Mouse (Mus musculus) CH12F3 (cell line): ENCODE measurements around the gene Dusp3.
"Not testable (repeated sequence)": the region's sequence is repeated elsewhere in the genome, so short reads cannot be mapped to it uniquely, and the experiment has no call there.

Experiments used
- in situ Hi-C: fragments of 300-500 bp; cut with MboI; formaldehyde crosslinking; loops from 2 replicates; pipeline ENCODE4 v1.14.3; 2020; ENCODE audit warnings: low sequenced_read_pairs

Dusp3 gene

GRCm38 (mm10) chr11:102013201-102013600 is 26.4 kb upstream of the Dusp3 start:
- in situ Hi-C loops, result no loop called here

- in situ Hi-C loops, result no loop called here
Measured at GRCm38 (mm10) chr11:102011510-102011909, 24.7 kb upstream of the Dusp3 start.

- in situ Hi-C loops, result no loop called here
Measured at GRCm38 (mm10) chr11:102010140-102010539, 23.3 kb upstream of the Dusp3 start.

DNA sequence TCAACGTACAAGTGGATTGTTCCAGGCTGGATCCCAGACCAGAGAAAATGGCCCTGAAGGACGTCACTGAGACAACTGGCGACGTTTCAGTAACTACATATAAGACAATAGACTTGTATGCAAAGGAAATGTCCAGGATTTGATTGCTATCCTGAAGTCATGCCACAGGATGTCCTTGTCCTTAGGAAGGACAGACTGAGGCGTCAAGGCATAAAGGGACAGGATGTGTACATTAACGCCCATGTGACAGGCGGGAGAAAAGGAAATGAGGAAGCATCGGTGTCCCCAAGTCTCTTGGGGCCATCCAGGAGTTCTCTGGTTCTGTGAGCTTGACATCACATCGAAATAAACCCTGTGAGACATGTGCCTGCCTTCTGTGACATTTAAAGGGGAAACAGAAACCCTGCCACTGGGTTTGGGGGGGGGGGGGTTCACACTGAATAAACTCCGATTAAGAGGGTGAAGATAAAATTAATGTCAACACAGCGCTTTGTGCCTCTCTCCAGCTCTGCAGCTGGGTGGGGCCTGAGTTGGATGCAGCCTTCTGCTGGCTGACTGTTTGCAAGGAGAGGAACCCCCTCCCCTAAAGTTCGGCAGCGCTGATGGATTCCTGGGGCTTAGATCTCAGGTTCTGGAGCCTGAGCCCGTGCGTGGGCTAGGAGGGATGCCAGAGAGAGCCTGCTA is 22.3 kb upstream of the Dusp3 start:
- in situ Hi-C loops, result no loop called here

DNA sequence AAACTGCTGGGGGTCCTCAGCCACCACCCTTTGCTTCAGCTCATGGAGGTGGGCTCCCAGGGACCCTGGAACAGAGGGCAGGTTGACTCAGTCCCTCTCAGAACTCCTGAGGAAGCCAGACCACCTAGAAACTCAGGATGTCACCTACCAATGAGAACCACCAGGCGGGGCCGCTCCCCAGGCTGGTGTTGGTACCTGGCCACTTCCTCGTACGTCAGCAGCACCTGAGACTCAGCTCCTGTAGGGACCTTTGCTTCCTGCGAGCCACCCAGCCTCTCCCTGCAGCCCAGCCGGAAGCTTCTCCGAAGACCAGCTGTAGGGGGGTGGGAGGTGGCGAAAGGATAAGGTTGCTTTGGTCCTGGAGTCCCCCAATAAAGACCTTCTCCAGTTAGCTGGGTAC is 21.6 kb upstream of the Dusp3 start:
- in situ Hi-C loops, result no loop called here

DNA sequence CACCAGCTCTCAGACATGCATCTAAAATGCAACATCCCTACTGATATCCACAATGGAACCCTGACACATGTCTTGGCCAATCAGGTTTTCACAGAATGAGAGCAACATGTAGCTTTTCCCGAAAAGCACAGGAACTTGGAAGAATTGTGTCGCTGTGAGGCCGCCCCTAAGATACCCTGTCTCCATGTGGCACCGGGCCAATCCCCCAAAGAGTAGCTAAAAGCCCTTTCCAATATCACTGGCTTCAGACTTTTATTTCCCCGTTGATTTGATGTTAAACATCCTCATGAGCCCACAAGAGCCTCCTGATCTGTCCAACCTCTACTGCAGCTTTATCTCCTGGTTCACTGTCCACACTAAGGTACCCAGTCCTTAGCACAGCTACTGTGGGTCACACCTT is 19.9 kb upstream of the Dusp3 start:
- in situ Hi-C loops, result no loop called here

- in situ Hi-C loops, result no loop called here
Measured at GRCm38 (mm10) chr11:102006271-102006670, 19.5 kb upstream of the Dusp3 start.

DNA sequence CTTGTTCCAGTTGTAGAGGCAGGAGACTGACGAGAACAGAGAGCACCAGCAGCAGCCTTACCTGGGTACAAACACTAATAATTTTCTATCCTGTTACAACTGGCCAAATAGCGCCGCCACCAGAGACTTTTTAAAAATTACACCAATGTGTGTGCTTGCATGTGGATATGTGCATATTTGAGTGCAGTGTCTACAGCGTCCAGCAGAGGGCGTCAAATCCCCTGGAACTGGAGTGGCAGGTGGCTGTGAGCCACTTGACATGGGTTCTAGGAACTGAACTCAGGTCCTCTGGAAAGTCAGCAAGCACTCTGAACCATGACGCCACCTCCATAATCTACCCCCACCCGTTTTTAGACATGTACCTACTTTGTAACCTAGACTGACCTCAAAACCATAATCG is 17.4 kb upstream of the Dusp3 start:
- in situ Hi-C loops, result no loop called here

- in situ Hi-C loops, result no loop called here
Measured at GRCm38 (mm10) chr11:101999466-101999865, 12.7 kb upstream of the Dusp3 start.

GRCm38 (mm10) chr11:101998258-101998657 is 11.4 kb upstream of the Dusp3 start:
- in situ Hi-C loops, result no loop called here

DNA sequence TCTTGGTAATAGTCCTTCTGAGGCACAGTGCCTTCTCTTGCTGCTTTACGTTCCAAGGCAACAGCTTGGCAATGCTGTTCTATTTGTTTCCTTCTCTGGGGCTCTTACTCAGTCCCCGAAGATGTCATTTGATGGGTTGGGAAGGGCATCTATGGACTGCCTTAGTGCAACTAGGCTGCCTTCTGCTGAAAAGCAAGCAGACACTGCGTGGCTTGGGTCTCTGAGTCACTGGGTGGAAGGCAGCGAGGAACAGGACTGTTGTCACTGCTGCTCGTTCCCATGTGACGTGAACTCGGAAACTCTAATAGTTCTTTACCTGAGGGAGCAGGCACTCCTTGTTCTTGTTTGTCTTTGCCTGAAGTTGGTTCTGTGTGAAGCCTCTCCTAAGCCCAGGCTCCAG is 9.1 kb upstream of the Dusp3 start:
- in situ Hi-C loops, result no loop called here

- in situ Hi-C loops, result no loop called here
Measured at GRCm38 (mm10) chr11:101994100-101994499, 7.3 kb upstream of the Dusp3 start.

GRCm38 (mm10) chr11:101992411-101992810 is 5.6 kb upstream of the Dusp3 start:
- in situ Hi-C loops, result no loop called here

DNA sequence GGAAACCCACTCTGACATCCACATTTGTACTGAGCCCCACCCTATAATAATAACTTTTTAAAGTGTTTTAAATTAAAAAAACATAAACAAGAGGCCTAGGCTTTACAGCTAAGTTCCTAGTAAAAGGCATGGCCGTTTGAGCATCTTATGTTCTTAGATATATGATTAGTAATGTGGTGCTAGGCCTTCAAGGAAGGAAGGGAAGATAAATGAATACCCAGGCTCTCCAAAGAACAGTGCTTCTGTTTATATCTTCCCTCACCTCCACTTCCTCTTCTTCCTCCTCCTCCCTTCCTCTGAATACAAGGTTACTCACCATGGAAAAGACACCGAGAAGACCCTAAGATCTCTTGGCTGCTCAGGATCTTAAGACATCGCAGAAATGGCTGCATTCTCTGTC is 5.0 kb upstream of the Dusp3 start:
- in situ Hi-C loops, result no loop called here

- in situ Hi-C loops, result no loop called here
Measured at GRCm38 (mm10) chr11:101990244-101990643, 3.4 kb upstream of the Dusp3 start.

DNA sequence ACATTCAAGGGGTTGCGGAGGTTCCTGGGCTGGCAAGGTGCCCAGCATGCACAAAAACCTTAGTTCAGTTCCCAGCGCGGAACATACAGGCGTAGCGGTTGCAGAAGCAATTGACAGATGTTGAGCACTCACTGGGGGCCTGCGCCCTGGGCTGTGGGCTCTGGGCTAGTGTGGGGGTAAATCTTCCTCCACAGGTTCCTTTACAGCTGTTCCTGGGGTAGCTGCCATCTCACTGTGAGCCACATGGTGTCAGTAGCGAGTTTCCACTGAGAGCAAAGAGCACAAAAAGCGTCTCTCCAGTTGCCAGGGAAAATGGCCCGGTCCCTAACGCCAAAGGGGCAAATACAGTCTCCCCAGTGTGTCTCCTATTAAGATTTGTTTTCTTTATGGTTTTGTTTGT is 823 bp downstream of the Dusp3 start:
- in situ Hi-C loops, result no loop called here

DNA sequence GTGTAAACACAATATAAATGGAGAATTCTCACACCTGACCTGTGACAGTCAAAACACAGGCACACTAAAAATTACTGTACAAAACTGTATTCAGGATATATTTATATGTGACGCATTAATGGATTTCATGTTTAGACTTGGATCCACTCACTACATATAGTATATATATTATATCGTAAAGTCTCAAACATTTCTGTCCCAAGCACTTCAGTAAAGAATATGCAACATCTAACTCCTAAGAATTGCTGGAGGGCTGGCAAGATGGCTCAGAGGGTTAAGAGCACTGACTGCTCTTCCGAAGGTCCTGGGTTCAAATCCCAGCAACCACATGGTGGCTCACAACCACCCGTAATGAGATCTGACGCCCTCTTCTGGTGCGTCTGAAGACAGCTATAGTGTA is 1.4 kb downstream of the Dusp3 start:
- in situ Hi-C loops, result not testable (repeated sequence)

GRCm38 (mm10) chr11:101984054-101985025 is 2.5 kb downstream of the Dusp3 start, which contains the start of gene Cfap97d1:
Cfap97d1 (plus strand) TSS chr11:101984279.
- in situ Hi-C loops, result no loop called here

- in situ Hi-C loops, result no loop called here
Measured at GRCm38 (mm10) chr11:101983431-101983921, 3.3 kb downstream of the Dusp3 start.

DNA sequence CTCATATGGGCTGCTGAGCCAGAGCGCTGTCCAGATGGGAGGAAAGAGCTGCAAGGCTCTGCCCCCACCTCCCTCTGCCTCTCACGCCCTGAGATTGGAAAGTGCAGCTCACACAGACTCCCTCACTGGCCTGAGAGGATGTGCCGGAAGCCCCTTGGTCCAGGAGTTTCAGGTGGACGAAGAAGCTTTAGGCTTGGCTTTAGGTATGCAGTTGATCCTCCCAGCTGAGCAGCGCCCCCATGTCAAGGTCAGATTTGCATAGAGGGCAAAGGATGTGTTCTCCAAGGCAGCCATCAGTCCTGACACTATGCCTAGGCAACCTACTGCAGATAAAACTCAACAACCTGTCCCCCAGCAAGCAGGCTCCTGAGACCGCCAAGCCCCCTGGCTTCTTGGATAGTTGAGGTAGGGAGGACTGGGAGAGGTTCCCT is 3.8 kb downstream of the Dusp3 start:
- in situ Hi-C loops, result no loop called here

DNA sequence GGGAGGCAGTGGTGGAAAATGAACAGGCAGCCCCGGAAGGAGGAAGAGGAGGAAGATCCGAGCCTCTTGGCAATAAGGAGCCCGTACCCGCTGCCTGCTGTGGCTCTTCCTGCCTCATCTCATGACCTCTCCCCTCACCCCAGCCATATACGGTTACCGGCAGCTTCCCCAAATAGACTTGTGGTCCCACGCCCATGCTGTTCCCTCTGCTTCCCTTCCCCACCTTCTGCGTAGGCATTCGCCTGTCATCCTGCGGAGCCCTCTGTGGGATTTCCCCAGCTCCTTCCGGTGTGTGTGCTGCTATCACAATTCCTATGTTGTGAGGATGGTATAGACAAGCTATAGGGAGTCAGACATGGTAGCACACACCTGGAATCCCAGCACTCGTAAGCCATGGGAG is 5.0 kb downstream of the Dusp3 start:
- in situ Hi-C loops, result no loop called here
